Mouse (Mus musculus) stomach, embryonic 15.5 days (tissue): ENCODE results near the gene Cdcp2. TPM values are rescaled to one million over a fixed set of nuclear protein-coding genes. Genes with fewer than 3 reads are reported as not detected.

Experiments
- polyA plus RNA-seq: library from polyadenylated mRNA; unstranded; fragments of >200 nt; fragmentation: Nextera tagmentation; extraction: Ambion mirVana; gene quantifications from 2 replicates; pipeline ENCODE4 v1.2.1, GENCODE M21; 2015

Cdcp2 gene
- polyA plus RNA-seq, 1 experiment from 2014 or later, result not detected

Other genes starting within 250 kb of the Cdcp2 start
- gene Ssbp3, start 186.2 kb upstream of the Cdcp2 start, polyA plus RNA-seq, result 92.4 and 98.5 TPM in 2 replicates
- gene Mrpl37, start 30.0 kb upstream of the Cdcp2 start, polyA plus RNA-seq, result 89.8 and 100 TPM in 2 replicates
- gene Cyb5rl, start 29.9 kb upstream of the Cdcp2 start, polyA plus RNA-seq, result 6.1 and 7.5 TPM in 2 replicates
- 386 and 427 TPM in 2 replicates for gene Tmem59, start 81.5 kb downstream of the Cdcp2 start, polyA plus RNA-seq
- 16.4 and 30.4 TPM in 2 replicates for gene Tceanc2, start 82.2 kb downstream of the Cdcp2 start, polyA plus RNA-seq
- gene Ldlrad1, start 112.3 kb downstream of the Cdcp2 start, polyA plus RNA-seq, result not detected in 2 replicates
- 54.4 TPM in 2 replicates for gene Lrrc42, start 156.6 kb downstream of the Cdcp2 start, polyA plus RNA-seq
- 32.3 and 34.4 TPM in 2 replicates for gene Hspb11, start 156.7 kb downstream of the Cdcp2 start, polyA plus RNA-seq
- gene Dio1, start 210.3 kb downstream of the Cdcp2 start, polyA plus RNA-seq, result 0.31 and 0.57 TPM in 2 replicates
- gene Yipf1, start 217.5 kb downstream of the Cdcp2 start, polyA plus RNA-seq, result 58.2 and 59.1 TPM in 2 replicates